Mouse (Mus musculus) stomach, postnatal 0 days (tissue): Measurements from ENCODE around the gene Mmp10. TPM values are rescaled to one million over a fixed set of nuclear protein-coding genes. Genes with fewer than 3 reads are reported as not detected.

Source experiments
- ATAC-seq: fragments of 200-750 bp; cut with Nextera tagmentation; 2 replicates; pipeline ENCODE4 v1.8.0; 2017; ENCODE audit not compliant: low FRiP score, low TSS enrichment
- DNase-seq: peaks from one replicate; pipeline ENCODE4 v3.0.0-alpha.2; 2016; ENCODE audit warnings: low spot score
- H3K27ac ChIP-seq: fragments of 300-500 bp; sonication (generic); replicated peaks from 2 replicates; pipeline ENCODE4 v1.5.1; 2014; ENCODE audit warnings: mild to moderate bottlenecking, control low read depth
- H3K27me3 ChIP-seq: fragments of 300-500 bp; sonication (generic); 2 replicates; pipeline ENCODE4 v1.6.1; 2014; ENCODE audit warnings: low read length; ENCODE audit not compliant: control insufficient read depth, insufficient read depth
- H3K36me3 ChIP-seq: fragments of 300-500 bp; sonication (generic); 2 replicates; pipeline ENCODE4 v1.6.1; 2014; ENCODE audit warnings: low read length, mixed read lengths; ENCODE audit not compliant: control insufficient read depth, insufficient read depth
- H3K4me1 ChIP-seq: fragments of 300-500 bp; sonication (generic); replicated peaks from 2 replicates; pipeline ENCODE4 v1.6.1; 2014; ENCODE audit warnings: antibody characterized with exemption; ENCODE audit not compliant: control insufficient read depth, insufficient read depth
- H3K4me2 ChIP-seq: fragments of 300-500 bp; sonication (generic); replicated peaks from 2 replicates; pipeline ENCODE4 v1.6.1; 2014; ENCODE audit warnings: low read depth, mild to moderate bottlenecking, control low read depth, moderate library complexity
- H3K4me3 ChIP-seq: fragments of 300-500 bp; sonication (generic); 2 replicates; pipeline ENCODE4 v1.5.1; 2014; ENCODE audit warnings: low read depth, low read length, control low read depth
- H3K9ac ChIP-seq: fragments of 300-500 bp; sonication (generic); 2 replicates; pipeline ENCODE4 v1.6.1; 2014; ENCODE audit warnings: mild to moderate bottlenecking, low read length, control low read depth, mixed read lengths
- H3K9me3 ChIP-seq: fragments of 300-500 bp; sonication (generic); 2 replicates; pipeline ENCODE4 v1.6.1; 2016; ENCODE audit warnings: low read length; ENCODE audit not compliant: control insufficient read depth
- CTCF ChIP-seq: IDR thresholded peaks from 2 replicates; pipeline ENCODE4 v1.5.1; 2016; ENCODE audit warnings: antibody characterized with exemption, low read depth, mild to moderate bottlenecking, moderate library complexity
- EP300 ChIP-seq: optimal IDR thresholded peaks from 2 replicates; pipeline ENCODE3; 2016; ENCODE audit warnings: antibody characterized with exemption
- WGBS: fragments of 180-500 bp; shearing (Covaris S2); extraction: QIAGEN DNeasy Blood & Tissue Kit; methylation state at CpG from one replicate; pipeline ENCODE4 v1.1.7; 2014; 5-methylcytosine and 5-hydroxymethylcytosine counted together
- polyA plus RNA-seq: library from polyadenylated mRNA; unstranded; fragments of >200 nt; fragmentation: Nextera tagmentation; extraction: Ambion mirVana; gene quantifications from 2 replicates; pipeline ENCODE4 v1.2.1, GENCODE M21; 2015

Mmp10 gene
- polyA plus RNA-seq, 1 experiment from 2014 or later: not detected

DNA sequence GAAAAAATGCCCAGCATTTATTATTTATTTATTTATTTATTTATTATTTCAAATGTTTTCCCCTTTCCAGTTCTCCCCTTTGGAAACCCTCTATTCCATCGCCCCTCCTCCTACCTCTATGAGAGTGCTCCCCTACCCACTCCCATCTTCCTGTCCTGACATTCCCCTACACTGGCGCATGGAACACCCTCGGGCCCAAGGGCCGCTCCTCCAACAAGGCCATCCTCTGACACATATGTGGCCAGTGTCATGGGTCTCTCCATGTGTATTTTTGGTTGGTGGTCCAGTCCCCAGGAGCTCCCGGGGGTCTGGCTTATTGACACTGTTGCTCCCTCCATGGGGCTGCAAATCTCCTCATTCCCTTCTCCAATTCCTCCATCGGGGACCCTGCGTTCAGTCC, 43.8 kb downstream of the Mmp10 start:
- no peak for TF ChIP-seq EP300
- TF ChIP-seq CTCF: no peak
- H3K4me3 ChIP-seq: no peak overlapping the region
- WGBS: 85% methylated on average over 7 of the region's 7 CpGs
- H3K27ac ChIP-seq: no peak overlapping the region
- no peak overlapping the region for H3K9ac ChIP-seq
- no peaks in the 10 kb centered on the region for H3K4me1 ChIP-seq
- H3K36me3 ChIP-seq: no peaks in the 10 kb centered on the region
- no peaks in the 10 kb centered on the region for H3K9me3 ChIP-seq
- no peak for DNase-seq
- no peaks in the 10 kb centered on the region for H3K27me3 ChIP-seq
- no peak for ATAC-seq
- no peak overlapping the region for H3K4me2 ChIP-seq

GRCm38 (mm10) chr9:7551943-7552342, 49.8 kb downstream of the Mmp10 start:
- Histone ChIP-seq H3K4me2 (no peak overlapping the region), H3K9ac (no peak overlapping the region), H3K4me3 (no peak overlapping the region), H3K27ac (no peak overlapping the region), H3K9me3 (no peaks in the 10 kb centered on the region), H3K4me1 (no peaks in the 10 kb centered on the region), H3K27me3 (no peaks in the 10 kb centered on the region), H3K36me3 (no peaks in the 10 kb centered on the region)
- DNase-seq (no peak), ATAC-seq (no peak)
- TF ChIP-seq CTCF: no peak
- no peak for TF ChIP-seq EP300

- no peaks in the 10 kb centered on the region for H3K36me3 ChIP-seq
- TF ChIP-seq CTCF (no peak), EP300 (no peak)
- no peak overlapping the region for H3K9ac ChIP-seq
- H3K4me3 ChIP-seq: no peak overlapping the region
- no peaks in the 10 kb centered on the region for H3K9me3 ChIP-seq
- no peaks in the 10 kb centered on the region for H3K27me3 ChIP-seq
- H3K4me1 ChIP-seq: no peaks in the 10 kb centered on the region
- no peak for ATAC-seq
- H3K27ac ChIP-seq: no peak overlapping the region
- H3K4me2 ChIP-seq: no peak overlapping the region
- WGBS: 76% methylated on average over 3 of the region's 3 CpGs
- DNase-seq: no peak
Measured at GRCm38 (mm10) chr9:7553536-7553935, 51.4 kb downstream of the Mmp10 start.

DNA sequence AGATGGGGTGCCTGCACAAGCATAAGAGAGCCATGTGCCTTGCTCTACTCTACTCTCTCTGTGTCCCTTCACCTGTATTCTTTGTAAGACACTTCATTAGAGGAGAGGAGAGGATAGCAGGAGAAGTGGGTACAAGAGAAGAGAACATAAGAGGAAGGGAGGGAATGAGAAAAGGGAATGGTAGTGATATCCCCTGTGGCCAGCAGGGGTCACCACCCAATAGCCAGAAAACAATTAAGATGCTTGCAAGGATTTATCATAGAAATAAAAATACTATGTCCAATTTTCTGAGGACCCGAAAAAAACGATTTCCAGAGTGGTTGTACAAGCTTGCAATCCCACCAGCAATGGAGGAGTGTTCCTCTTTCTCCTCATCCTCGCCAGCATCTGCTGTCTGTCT, 52.2 kb downstream of the Mmp10 start:
- Histone ChIP-seq H3K9ac (no peak overlapping the region), H3K4me2 (no peak overlapping the region), H3K4me1 (no peaks in the 10 kb centered on the region), H3K27ac (no peak overlapping the region), H3K27me3 (no peaks in the 10 kb centered on the region), H3K4me3 (no peak overlapping the region), H3K9me3 (no peaks in the 10 kb centered on the region), H3K36me3 (no peaks in the 10 kb centered on the region)
- no peak for ATAC-seq
- DNase-seq: peak; percentile 22
- TF ChIP-seq CTCF (peak; percentile 74), EP300 (no peak)
- WGBS: 37% methylated on average over 3 of the region's 3 CpGs

DNA sequence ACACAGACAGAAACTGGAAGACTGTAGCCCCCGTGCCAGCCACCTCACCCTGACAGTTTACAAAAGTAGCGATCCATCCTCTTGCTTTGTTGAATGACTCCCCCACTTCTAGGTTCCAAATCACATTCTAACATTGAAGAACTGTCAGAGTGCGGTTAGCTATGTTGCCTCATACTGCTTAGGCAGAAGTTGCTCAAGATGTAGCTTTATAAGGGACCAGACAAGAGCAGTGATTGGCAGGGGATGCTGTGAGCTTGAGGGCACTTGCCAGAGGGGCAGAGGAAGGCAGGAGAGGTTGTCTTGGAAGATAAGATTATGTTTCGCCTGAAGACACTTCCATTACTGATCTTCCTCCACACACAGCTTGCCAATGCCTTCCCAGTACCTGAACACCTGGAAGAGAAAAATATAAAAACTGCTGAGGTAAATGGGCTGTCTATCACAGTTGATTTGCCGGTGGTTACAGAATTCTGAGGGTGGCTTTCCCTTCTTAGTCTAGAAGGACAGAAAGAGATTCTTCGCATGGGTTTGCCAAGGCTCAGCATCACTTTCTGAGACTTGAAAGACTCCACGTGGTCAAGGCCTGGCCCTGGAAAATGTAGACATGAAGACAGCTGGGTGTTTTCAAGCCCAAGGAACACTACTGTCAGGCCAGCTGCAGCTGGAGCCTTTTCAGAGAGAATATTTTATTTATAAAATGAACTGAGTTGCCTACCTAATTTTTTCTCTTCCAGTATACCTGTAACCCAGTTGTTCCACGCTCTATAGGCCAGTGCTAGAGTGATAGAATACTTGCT, 56.3 kb downstream of the Mmp10 start, which contains the start of gene Mmp8:
TSS of gene Mmp8 (plus strand) at position 236 of the 797 bp plus-strand sequence.
- Histone ChIP-seq H3K27ac (no peak within 1 kb of the TSS), H3K9me3 (no peaks in the 10 kb centered on the region), H3K4me3 (no peak within 1 kb of the TSS), H3K36me3 (no peaks in the 10 kb centered on the region), H3K4me1 (no peaks in the 10 kb centered on the region), H3K9ac (no peak within 1 kb of the TSS), H3K4me2 (no peak within 1 kb of the TSS), H3K27me3 (no peaks in the 10 kb centered on the region)
- DNase-seq (no peak), ATAC-seq (no peak)
- 63% methylated on average over 8 of the region's 8 CpGs for WGBS
- TF ChIP-seq CTCF (no peak), EP300 (no peak)

Other genes starting within 250 kb of the Mmp10 start
- gene Mmp13, start 229.8 kb upstream of the Mmp10 start, polyA plus RNA-seq: 0.34 and 0.42 TPM in 2 replicates
- gene Mmp12, start 158.0 kb upstream of the Mmp10 start, polyA plus RNA-seq: 0.15 TPM in 1 of 2 replicates, not detected in the other
- gene Mmp1b, start 114.3 kb upstream of the Mmp10 start, polyA plus RNA-seq: not detected in 2 replicates
- 0.10 TPM in 1 of 2 replicates, not detected in the other for gene Mmp3, start 56.5 kb upstream of the Mmp10 start, polyA plus RNA-seq
- gene Mmp8, start 56.1 kb downstream of the Mmp10 start, polyA plus RNA-seq: 0.16 TPM in 2 replicates
- not detected in 2 replicates for gene Mmp27, start 69.0 kb downstream of the Mmp10 start, polyA plus RNA-seq
- not detected in 2 replicates for gene Mmp20, start 125.9 kb downstream of the Mmp10 start, polyA plus RNA-seq
- gene Mmp7, start 189.7 kb downstream of the Mmp10 start, polyA plus RNA-seq: 0.27 and 0.36 TPM in 2 replicates